Mouse (Mus musculus) gastrocnemius, postnatal 4 days (tissue): ENCODE data around the gene Mrpl49. TPM values are rescaled to one million over a fixed set of nuclear protein-coding genes. Genes with fewer than 3 reads are reported as not detected.

Source experiments
- DNase-seq, 2 experiments: peaks; one replicate each; pipeline ENCODE4 v3.0.0; 2021 to 2022; ENCODE audit warnings: low spot score in 2 of 2, mixed read lengths in 2 of 2
- long read RNA-seq, 2 experiments: library from polyadenylated mRNA; stranded (forward); transcript quantifications; one replicate each; pipeline ENCODE4 v2.0.0; 2021
- total RNA-seq, 2 experiments: library from RNA; stranded (reverse); gene quantifications; 2 replicates each; pipeline ENCODE4 v1.2.3; 2021

Mrpl49 gene
- 10 to 100 TPM; 45.0 to 46.2 TPM for total RNA-seq
- long read RNA-seq, experiment 1, transcript Mrpl49-201 (4 exons, 1,764 nt), result major isoform, 57 of 61 reads
- long read RNA-seq, experiment 1, partial matches to known transcripts, result 1 of 61 reads
- long read RNA-seq, experiment 1, other reads (novel, unspliced or antisense), result 2 of 61 reads
- long read RNA-seq, experiment 2, transcript Mrpl49-201 (4 exons, 1,764 nt), result major isoform, 55 of 58 reads
- long read RNA-seq, experiment 2, partial matches to known transcripts, result 0 of 58 reads
- long read RNA-seq, experiment 2, other reads (novel, unspliced or antisense), result 1 of 58 reads

DNA sequence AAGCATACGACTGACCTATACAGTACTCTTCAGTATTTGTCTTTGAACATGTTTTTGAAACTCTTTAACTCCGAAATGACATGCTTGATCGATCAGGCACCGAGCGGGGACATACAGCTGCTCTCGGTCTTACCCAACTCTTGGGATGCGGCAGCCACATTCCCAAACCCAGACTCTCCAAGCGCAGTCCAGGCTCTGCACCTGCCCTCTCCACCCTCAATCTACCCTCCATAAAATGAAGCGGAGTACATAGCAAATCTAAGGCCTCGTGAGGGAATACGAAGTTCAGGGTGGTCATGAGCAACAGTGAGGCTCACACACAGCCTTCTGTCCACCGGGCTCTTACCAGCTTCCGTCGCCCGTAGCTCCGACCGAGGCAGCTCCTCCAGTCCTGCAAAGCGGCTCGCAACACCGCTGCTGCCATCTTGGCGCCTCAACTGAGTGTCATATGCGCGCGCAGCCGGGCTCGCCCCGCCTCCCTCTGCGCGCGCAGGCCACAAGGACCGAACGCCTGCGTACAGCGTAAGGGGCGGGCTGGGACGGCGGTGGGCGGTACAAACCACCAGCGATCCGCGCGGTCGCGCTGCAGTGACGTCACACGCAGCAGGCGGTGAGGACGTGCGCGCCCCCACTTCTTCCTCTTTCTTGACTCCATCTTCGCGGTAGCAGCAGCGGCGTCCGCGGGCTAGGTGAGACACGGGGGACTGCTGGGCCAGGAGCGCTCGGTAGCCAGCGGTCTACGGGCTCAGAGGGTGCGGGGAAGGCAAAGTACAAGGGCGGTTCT is at the start of gene Mrpl49, which contains the start of gene Fau:
Gene Mrpl49 (minus strand): TSS at position 473 of the 784 bp plus-strand sequence.
Gene Fau (plus strand): TSS at position 532 of the 784 bp plus-strand sequence.
- DNase-seq, result peak; percentile 99

DNA sequence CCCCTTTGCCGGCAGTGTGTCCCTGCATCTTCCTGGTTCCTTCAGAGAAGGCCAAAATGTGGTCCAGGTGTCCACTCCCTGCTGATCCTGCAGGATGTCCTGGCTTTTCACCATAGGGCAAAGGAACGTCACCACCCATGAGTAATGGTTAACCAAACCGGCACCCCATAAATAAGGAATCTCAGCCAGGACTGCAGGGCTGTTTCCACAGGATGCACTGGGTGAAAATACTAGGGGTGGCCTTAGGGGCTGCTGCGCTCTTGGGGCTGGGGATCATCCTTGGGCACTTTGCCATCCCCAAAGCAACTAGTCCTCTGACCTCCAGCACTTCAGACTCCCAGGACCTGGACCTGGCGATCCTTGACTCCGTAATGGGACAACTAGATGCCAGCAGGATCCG is 48.0 kb upstream of the Mrpl49 start, which contains the start of gene Naaladl1:
Gene Naaladl1 (plus strand): TSS at position 197 of the 400 bp plus-strand sequence.
- no peak for DNase-seq

DNA sequence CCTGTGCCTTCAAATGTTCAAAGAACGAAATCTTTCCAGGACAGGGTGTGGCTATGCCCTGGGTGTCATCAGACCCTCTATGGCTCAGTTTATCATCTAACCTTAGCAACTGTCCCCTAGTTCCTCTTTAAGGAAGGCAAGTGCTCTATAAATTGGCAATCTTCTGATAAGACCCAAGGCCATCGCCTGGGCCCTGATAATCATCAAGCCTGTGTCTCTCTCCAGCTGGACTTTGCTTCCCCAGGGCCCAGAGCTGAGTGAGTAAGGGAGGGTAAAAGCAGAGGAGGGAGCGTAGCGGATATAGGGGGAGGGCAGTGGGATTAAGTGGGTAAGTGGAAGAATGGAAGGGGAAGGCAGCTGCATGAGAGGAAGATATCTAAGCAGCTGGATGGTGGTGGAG is 46.9 kb upstream of the Mrpl49 start:
- DNase-seq, result no peak

DNA sequence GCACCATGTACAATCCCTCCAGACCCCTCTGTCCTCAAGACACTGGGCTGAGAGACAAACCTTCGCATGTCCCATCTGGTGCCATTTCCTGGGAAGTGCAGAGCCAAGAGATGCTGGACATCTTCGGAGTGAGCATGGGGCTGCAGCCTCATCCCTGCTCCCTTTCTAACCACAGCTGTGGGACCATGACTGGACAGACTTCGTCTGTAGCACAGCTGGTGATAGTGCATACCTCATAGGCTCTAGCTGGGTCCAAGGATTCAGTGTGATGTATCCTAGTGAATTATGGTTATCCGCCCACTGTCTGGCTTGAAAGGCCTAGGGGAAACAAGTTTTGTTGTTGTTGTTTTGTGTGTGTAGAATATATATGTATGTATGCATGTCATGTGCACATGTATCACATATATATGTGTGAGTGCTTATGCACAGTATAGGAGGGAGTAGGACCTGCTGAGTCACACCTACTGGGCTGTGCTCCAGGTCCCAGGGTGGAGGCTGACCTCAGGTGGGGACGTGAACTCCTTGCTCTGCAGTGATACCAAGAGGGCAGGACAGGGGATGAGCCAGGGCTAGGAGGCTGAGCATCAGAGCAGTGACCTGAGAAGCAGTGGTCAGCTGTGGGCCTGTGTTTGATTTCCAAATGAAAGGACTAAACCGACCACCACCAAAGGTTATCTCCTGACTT is 44.7 kb upstream of the Mrpl49 start:
- no peak for DNase-seq

DNA sequence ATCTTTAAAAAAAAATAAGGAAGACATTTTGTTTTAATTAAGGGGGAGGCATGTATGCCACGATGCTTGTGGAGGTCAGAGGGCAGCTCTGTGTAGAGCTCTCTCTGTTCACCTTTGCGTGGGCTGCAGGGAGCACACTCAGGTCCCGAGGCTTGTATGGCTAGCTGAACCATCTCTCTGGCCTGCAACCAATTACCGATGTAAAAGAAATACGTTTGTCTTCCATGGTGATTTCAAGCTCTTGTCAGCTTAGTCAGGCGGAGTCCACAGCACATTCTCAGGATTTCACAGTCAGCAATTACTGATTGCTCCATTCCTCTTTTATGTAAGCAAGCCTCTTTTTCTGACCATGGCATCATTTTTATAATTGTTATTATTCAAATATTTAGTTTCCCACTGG is 43.6 kb upstream of the Mrpl49 start:
- DNase-seq, result no peak

DNA sequence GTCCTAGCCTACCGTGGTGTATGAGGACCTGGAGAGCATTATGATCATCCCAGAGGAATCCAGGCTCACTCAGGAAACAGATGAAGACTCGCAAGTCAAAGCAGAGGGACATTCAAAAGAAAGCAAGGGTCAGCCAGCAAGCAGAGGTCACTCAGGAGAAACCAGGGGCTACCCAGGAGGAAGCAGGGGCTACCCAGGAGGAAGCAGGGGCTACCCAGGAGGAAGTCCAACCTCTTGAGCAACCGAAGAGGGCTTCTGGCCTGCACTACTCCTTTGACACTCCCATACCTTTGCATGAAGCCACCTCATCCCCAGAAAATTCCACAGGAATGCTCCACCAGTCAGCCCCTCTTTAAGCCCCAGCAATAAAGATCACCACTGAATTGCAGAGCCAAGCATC is 40.3 kb upstream of the Mrpl49 start:
- no peak for DNase-seq

DNA sequence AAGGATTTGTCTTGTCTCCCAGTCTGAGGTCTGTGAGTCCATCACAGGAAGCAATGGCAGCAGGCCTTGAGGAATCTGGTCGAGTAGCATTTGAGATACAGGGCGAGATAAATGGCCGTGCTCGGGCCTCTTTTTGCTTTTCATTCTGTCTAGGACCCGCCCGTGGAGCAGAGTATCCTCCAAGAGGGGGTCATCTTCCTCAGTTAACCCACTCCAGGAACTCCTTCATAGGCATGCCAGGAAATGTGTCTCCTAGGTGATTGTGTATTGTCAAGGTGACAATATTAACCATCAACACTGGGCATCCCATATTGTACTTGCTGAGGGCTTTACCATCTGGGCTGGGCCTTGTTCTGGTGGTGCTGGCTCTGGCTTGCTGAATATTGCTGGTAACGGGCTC is 36.5 kb upstream of the Mrpl49 start, which contains the start of gene AC131692.1:
Gene AC131692.1 (plus strand): TSS at position 301 of the 400 bp plus-strand sequence.
- DNase-seq, result no peak

DNA sequence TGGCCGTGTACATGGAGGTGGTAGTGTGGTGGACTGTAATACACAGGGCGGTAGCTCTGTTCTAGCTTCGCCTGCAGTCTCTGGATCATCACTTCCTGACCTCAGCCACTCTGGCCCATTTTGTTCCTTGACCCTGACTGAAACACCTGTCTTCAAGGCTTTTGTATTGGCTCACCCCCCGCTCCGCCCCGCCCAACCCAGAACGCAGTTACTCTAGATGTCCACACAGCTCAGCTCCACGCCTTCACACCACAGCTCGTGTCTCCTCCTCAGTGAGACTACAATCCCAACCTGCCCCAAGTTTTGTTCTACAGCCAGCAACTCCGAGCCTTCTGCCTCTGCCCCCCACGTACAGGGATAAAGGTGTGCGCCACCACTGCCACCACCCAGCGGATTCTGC is 31.3 kb upstream of the Mrpl49 start:
- DNase-seq, result no peak

DNA sequence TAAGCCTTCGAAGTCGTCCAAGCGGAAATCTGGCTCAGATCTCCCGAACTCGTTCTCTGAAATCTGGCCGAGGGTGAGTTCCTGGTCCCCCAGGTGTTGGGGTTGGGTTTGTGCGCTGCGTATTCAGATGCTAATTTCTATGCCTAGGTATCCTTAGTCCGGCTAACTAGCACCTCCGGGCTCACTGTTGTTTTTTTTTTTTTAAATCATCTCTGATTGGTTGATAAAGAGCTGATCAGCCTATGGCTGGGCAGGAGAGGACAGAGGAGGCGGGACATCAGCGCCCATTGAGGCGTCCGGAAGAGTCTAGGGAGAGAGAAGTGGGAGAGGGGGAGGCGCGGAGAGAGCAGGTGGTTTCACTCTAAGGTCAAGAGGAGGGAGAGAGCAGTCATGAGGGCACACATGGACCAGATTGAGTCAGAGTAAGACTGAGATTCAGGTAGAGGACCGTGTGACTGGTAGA is 27.9 kb upstream of the Mrpl49 start:
- no peak for DNase-seq

DNA sequence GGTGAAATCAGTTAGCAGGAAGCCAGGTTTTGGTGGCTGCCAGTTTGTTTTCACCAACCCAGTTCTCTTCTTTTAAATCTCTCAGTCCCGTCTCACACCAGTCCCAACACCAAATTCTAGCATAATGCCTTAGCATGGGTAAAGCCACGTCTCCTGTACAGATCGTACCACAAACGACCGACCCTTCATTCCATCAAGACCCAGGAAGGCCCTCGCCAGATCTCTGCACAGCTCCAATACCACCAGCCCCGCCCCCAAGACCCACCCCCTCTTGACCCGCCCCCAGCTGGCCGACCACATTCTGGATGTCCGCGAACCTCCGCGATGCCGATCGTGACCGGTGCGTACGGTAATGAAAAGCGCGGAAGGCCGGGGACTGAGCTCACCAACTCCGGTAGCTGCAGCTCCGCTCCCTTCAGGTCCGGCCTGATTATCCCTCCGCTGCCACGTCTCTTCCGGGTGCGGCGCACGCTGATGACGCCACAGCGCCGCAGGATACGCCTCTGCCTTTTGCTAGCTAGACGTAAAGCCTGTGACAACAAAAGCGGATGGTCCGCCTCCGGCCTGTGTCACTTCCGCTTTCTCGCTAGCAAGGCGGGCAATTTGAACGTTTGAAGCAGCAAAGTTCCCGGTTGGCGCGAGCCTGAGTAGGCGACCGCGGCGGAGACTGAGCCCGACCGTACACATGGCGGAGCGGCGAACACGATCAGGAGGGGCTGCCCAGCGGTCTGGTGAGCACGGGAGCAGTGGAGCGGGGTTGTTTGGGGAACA is 27.1 kb upstream of the Mrpl49 start, which contains the start of the genes Zfpl1 and Cdca5:
Gene Zfpl1 (minus strand): TSS at position 479 of the 771 bp plus-strand sequence.
Gene Cdca5 (plus strand): TSS at position 506 of the 771 bp plus-strand sequence.
- DNase-seq, result peak; percentile 83 to 94

DNA sequence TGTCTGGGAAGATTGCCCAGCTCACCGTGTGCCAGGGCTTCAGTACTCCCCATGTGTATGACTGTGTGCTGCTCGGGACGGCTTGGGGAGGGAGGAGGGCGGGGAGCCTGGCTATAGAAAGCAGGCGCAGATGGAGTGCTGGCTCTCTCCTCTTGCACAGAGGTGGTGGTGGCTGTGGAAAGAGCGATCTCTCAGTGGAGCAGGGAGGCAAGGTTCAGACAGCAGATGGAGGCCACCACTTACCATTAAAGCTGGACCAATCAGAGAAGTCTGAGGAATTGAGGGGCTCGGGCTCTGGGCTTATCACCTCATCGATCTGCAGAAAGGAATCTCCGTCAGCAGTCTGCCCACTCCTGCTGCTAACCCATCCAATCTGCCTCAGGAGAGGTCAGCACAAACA is 24.6 kb upstream of the Mrpl49 start, which contains the start of gene Gm28374:
Gene Gm28374 (minus strand): TSS at position 101 of the 400 bp plus-strand sequence.
- DNase-seq, result no peak

DNA sequence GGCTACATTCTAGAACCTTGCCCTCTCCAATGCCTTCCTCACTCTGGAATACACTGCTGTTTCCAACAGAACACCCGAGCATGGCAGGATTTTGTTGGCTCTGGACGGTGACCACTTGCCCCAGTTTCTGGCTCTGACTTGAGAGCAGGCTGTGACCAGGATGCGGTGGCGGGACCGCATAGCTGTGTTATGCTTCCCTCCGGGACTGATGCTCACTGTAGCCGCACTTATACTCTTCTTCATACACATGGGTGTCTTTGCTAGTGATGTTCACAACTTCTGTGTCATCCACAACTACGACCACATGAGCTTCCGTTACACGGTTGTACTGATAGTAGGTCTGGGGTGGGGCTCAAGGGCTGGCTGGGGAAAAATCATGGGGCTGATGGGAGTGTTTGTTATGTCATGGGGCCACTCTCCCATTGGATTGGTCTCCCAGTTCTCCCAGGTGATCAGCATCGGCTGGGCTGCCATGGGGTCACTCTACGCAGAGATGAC is 22.4 kb upstream of the Mrpl49 start, which contains the start of gene Tmem262:
Gene Tmem262 (plus strand): TSS at position 51 of the 498 bp plus-strand sequence.
- no peak for DNase-seq

DNA sequence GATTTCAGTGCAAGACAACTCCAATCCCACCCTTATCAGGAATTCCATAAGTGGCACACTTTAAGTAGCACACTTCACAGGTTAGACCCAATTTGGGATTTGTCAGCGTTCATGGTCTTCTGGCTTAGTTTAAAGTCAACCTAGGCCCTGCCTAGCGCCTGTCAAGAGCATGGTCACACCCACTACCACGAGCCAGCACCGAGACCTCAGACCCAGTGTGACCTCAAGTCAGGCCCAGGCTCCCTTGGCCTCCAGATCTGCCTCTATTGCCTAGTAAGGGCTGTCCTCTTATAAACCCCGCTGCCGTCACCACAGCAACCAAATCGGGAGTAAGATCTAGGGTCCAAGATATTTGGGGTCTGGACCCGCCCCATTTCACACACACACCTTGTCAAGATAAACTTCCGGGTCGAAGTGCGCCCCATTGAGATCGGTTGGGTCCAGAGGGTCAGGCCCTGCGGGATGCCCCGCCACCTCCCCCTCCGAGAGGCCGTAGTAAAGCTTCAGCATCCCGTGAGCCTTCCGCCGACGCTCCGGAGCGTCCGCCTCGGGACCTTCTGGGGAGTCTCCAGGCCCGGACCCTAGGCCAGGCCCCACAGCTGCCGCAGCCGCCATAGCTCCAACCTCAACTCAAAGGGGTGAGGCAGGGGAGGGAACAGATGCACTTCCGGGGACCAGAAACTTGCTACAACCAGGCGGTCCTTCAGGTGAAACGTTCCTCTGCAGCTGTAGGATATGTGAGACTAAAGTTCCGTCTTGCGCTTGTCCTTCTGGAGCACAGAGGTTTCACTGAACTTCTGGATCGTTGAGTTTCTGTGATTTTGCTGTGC is 19.2 kb upstream of the Mrpl49 start, which contains the start of gene Vps51:
Gene Vps51 (minus strand): TSS at position 668 of the 830 bp plus-strand sequence.
- DNase-seq, result peak; percentile 55 to 79

DNA sequence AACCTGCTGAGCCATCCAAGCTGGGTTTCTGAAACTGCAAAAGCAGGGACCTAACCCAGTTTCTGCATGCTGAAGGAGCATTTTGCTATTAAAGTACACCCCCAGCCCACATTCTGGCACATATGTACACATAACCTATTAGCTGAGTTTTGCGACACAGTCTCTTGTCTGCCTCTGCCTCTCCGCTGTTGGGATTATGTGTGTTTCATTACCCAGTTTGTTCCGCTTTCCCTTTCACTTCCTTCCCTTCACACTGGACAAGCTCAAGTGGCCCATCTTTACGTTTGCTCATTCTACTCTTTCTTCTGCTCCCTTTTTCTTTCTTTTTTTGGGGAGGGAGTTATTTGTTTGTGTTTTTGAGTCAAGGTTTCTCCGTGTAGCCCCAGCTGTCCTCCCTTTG is 16.3 kb upstream of the Mrpl49 start:
- DNase-seq, result no peak

DNA sequence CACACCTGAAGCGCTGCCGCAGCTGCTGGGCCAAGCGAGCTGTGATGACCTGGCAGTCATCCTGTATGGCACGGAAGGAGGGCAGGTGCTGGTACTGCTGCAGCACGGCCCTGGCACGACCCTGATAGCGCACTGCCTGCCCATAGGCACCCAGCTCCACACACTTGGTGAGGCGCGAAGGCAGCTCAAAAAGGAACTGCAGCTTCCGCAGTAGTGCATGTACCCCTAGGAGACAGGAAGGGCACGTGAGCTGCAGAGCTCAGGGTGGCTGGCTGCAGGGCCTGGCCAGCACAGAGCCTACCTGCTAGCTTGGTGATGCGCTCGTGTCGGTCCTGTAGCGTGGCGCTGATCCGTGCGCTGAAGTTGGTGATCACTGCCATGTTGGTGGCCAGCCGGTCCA is 13.7 kb upstream of the Mrpl49 start:
- no peak for DNase-seq

DNA sequence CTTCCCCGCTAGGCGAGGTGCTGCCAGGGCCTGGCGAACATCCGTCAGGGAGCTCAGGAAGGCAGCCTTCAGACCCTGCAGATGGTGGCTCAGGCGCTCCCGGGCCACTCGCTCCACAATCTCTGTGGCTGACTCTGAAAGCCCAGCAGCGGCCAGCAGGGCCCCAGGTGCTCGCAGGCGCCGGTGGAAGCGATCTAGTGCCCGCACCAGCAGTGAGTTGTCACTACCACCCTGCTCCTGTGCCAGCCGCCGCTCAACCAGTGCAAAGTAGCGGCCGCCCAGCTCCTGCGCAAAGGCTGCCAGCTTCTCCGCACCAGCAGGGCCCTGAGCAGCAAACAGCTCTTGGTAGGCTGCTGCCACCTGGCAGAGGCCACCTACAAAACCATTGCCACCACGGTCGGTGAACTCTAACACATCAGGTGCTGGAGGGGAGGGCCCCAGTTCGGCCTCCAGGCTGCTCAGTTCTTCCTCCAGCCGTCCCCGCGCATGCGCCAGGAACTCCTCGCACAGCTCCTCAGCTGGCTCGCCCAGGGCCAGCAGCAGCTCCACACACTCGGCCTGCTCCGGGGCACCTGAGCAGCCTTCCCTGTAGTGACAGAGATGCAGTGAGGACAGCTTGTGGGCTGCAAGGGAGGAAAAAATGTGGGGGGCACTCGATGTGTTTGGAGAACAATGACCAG is 13.1 kb upstream of the Mrpl49 start:
- DNase-seq, result no peak

DNA sequence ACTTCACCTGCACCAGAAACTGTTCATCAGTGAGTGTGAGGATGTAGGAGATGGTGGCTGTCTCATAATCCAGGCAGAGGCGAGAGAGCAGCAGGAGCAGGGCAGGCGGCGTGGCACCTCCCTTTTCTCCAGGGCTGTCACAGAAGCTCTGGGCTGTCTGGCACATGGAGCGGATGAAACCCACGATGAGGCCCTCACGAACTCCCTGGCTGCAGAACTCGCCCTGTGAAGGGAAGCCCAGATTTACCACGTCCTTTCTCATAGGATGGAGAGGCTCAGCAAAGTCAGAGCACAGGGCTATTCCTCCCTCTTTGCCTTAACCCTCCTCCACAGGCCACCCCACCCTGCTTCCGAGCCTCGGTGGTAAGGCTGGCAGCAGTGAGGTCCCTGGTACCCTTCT is 12.3 kb upstream of the Mrpl49 start:
- DNase-seq, result no peak

DNA sequence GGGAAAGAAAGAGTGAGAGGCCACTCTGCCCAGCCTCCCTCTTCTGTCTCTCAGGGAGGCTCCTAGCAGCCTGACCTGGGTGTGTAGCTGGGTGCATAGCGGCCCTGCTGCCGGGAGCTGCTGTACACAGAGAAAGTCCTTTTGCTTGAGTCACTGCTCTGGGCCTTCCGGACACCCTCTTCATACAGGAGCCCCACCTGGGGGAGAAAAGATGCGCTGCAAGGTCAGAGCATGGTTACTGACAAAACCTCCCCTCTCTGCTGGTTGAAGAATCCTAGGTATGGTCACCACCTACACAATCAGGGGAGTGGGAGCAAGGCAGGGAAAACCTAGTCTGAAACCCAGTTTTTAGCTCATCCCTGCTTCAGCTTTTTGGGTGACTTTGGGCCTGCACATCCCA is 11.4 kb upstream of the Mrpl49 start:
- DNase-seq, result no peak
